Mouse (Mus musculus): ENCODE measurements at regions not wholly inside any gene's neighbourhood (a gene's known extent, or its start where the extent isn't known, plus 50 kb on each side); places are given as distances from the start of the nearest gene placed in this dataset.

GRCm38 (mm10) chr10:92030221-92030620, 692.0 kb downstream of the Nedd1 start:
- TF ChIP-seq POLR2A (IDR thresholded peaks at IDR 0.05; ENCODE audit: borderline replicate concordance, insufficient read depth, low read length) (no peak), CTCF (IDR thresholded peaks at IDR 0.05; ENCODE audit: borderline replicate concordance, insufficient read depth, low read depth, low read length) (no peak)
